Mouse (Mus musculus): ENCODE results near the gene Erc1.
"Not testable (repeated sequence)": the region's sequence is repeated elsewhere in the genome, so short reads cannot be mapped to it uniquely, and the experiment has no call there.

Erc1 gene

GRCm38 (mm10) chr6:119704899-119705298, 143.1 kb downstream of the Erc1 start:
- DNase-seq, result no peak

- no peak for DNase-seq
Measured at GRCm38 (mm10) chr6:119692754-119693153, 155.2 kb downstream of the Erc1 start.

GRCm38 (mm10) chr6:119686470-119686869, 161.5 kb downstream of the Erc1 start:
- no peak for DNase-seq

- no peak for DNase-seq
Measured at GRCm38 (mm10) chr6:119680746-119681145, 167.2 kb downstream of the Erc1 start.

GRCm38 (mm10) chr6:119674811-119675209, 173.2 kb downstream of the Erc1 start:
- DNase-seq, result no peak

GRCm38 (mm10) chr6:119674201-119674810, 173.7 kb downstream of the Erc1 start:
- DNase-seq, result no peak

- DNase-seq, result no peak
Measured at GRCm38 (mm10) chr6:119669746-119670145, 178.2 kb downstream of the Erc1 start.

GRCm38 (mm10) chr6:119662936-119663335, 185.0 kb downstream of the Erc1 start:
- DNase-seq, result no peak

- DNase-seq, result no peak
Measured at GRCm38 (mm10) chr6:119661081-119661493, 186.9 kb downstream of the Erc1 start.

- DNase-seq, result no peak
Measured at GRCm38 (mm10) chr6:119658441-119658840, 189.5 kb downstream of the Erc1 start.

- no peak for DNase-seq
Measured at GRCm38 (mm10) chr6:119657418-119658178, 190.4 kb downstream of the Erc1 start.

- not testable (repeated sequence) for DNase-seq
Measured at GRCm38 (mm10) chr6:119654777-119655176, 193.2 kb downstream of the Erc1 start.

GRCm38 (mm10) chr6:119643880-119644460, 204.0 kb downstream of the Erc1 start:
- no peak for DNase-seq

- DNase-seq, result no peak
Measured at GRCm38 (mm10) chr6:119643178-119643728, 204.7 kb downstream of the Erc1 start.

GRCm38 (mm10) chr6:119642718-119643117, 205.2 kb downstream of the Erc1 start:
- no peak for DNase-seq

- DNase-seq, result no peak
Measured at GRCm38 (mm10) chr6:119635629-119636028, 212.3 kb downstream of the Erc1 start.

- no peak for DNase-seq
Measured at GRCm38 (mm10) chr6:119630622-119631021, 217.3 kb downstream of the Erc1 start.

GRCm38 (mm10) chr6:119601379-119601778, 246.6 kb downstream of the Erc1 start:
- no peak for DNase-seq

GRCm38 (mm10) chr6:119595440-119595839, 252.5 kb downstream of the Erc1 start:
- no peak for DNase-seq

GRCm38 (mm10) chr6:119590872-119591271, 257.1 kb downstream of the Erc1 start:
- DNase-seq, result no peak

- no peak for DNase-seq
Measured at GRCm38 (mm10) chr6:119587897-119588296, 260.1 kb downstream of the Erc1 start.

- DNase-seq, result no peak
Measured at GRCm38 (mm10) chr6:119587454-119587853, 260.5 kb downstream of the Erc1 start.

- no peak for DNase-seq
Measured at GRCm38 (mm10) chr6:119585652-119586375, 262.2 kb downstream of the Erc1 start.

Measured in B cell, adult 2 months (primary cell).